Mouse (Mus musculus) left cerebral cortex, postnatal 14 days (tissue): ENCODE measurements around the gene Tmem170b. TPM values are rescaled to one million over a fixed set of nuclear protein-coding genes. Genes with fewer than 3 reads are reported as not detected.

ENCODE experiments used
- DNase-seq, 2 experiments: peaks; one replicate each; pipeline ENCODE4 v3.0.0; 2021 to 2022; ENCODE audit warnings: low spot score in 2 of 2, mixed read lengths in 1 of 2
- intact Hi-C: fragments of 180-260 bp; cut with DNase I; formaldehyde crosslinking; loops from one replicate; pipeline ENCODE4 v1.15.1; 2025
- total RNA-seq, 2 experiments: library from RNA; stranded (reverse); gene quantifications; 2 replicates each; pipeline ENCODE4 v1.2.3; 2021

Tmem170b gene
- total RNA-seq, 2 experiments from 2014 or later = 77.9 to 84.1 TPM

- intact Hi-C loops = no loop called here
- DNase-seq = no peak
Measured at GRCm38 (mm10) chr13:41689055-41689454, 83.3 kb downstream of the Tmem170b start.

GRCm38 (mm10) chr13:41689598-41690045, 83.9 kb downstream of the Tmem170b start:
- DNase-seq = no peak
- intact Hi-C loops = no loop called here

Other genes starting within 250 kb of the Tmem170b start
- gene Nedd9, start 118.5 kb upstream of the Tmem170b start, total RNA-seq = 10 to 100 TPM in 1 of 2 experiments, 1 to 10 TPM in 1; 9.6 to 13.2 TPM
- gene Adtrp, start 241.8 kb downstream of the Tmem170b start, total RNA-seq = 1 to 10 TPM in 1 of 2 experiments, under 1 TPM in 1; 0.22 to 1.2 TPM